ENCODE assay signal across 9 mouse cellular contexts in the genomic region with DNA sequence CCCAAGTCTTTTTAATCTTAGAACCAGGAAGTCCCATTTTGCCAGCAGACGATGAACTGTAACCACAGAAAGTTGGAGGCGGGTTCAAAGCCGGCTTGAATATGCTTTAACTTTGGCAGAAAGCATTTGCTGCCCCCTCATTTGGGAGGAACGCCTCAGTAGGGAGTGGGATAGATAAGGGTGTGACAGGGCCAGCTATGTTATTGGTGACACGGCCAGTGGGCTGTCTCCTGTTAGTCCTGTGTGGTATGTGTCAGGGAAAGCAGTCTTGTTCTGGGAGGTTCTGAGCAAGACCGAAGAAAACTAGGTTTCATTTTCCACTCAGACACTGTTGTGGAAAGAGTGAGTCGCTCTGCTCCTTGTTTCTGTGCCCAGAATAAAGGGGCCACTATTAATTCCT.
DNase-seq lines count a peak whose midpoint lies in the region; ATAC-seq lines count a peak whose summit lies in the region.
"Had no signal": no experiment of that assay in that cellular context is flagged by ENCODE, and none has a peak within 500 bp of the region (broad histone marks: within the 10 kb centered on the region; RNA-seq: fewer than 3 reads in every experiment).

No protein-coding gene starts in this region.

- no peaks in the 10 kb centered on the region for H3K27me3 ChIP-seq in heart, embryonic 12.5 days (replicated peaks)
- peaks cover 11% of the 10 kb centered on the region; the same call in 1 of the 2 replicates for H3K27me3 ChIP-seq in forebrain, embryonic 13.5 days
- H3K27me3 ChIP-seq: liver, embryonic 15.5 days had no signal

- peak; percentile 20 to 31 for DNase-seq in kidney, postnatal 4 days
- no peak for DNase-seq in kidney, postnatal 14 days
- DNase-seq in adrenal gland, postnatal 36 days, result peak; percentile 11 to 39
- DNase-seq in lung, postnatal 4 days, result peak; percentile 35 to 40
- DNase-seq in spleen, postnatal 10 days (ENCODE audit: low spot score in 2 of 2), result no peak

- no peaks in the 10 kb centered on the region for H3K36me3 ChIP-seq in heart, embryonic 12.5 days
- no peaks in the 10 kb centered on the region for H3K36me3 ChIP-seq in forebrain, embryonic 13.5 days (ENCODE audit: poor library complexity, severe bottlenecking)
- H3K36me3 ChIP-seq: liver, embryonic 15.5 days had no signal

- 22% methylated on average over 7 of the region's 7 CpGs for WGBS in heart, embryonic 12.5 days
- WGBS in forebrain, embryonic 13.5 days, result 58% methylated on average over 7 of the region's 7 CpGs

- no peak overlapping the region; the same call in 1 of the 2 replicates for H3K9ac ChIP-seq in heart, embryonic 12.5 days
- no peak overlapping the region for H3K9ac ChIP-seq in forebrain, embryonic 13.5 days
- H3K9ac ChIP-seq: liver, embryonic 15.5 days had no signal

- H3K27ac ChIP-seq in heart, embryonic 12.5 days (ENCODE audit: poor library complexity, severe bottlenecking), result peak overlapping the region; percentile 13; the same call in 1 of the 2 replicates
- no peak overlapping the region for H3K27ac ChIP-seq in forebrain, embryonic 13.5 days
- H3K27ac ChIP-seq: liver, embryonic 15.5 days had no signal

- ATAC-seq in heart, embryonic 12.5 days (ENCODE audit: insufficient number of reproducible peaks, low FRiP score), result no peak
- no peak for ATAC-seq in cerebellum, adult (ENCODE audit: insufficient number of reproducible peaks, low FRiP score, low TSS enrichment)
- ATAC-seq in forebrain, embryonic 13.5 days, result no peak

- H3K9me3 ChIP-seq in heart, embryonic 12.5 days (replicated peaks), result no peaks in the 10 kb centered on the region
- H3K9me3 ChIP-seq in forebrain, embryonic 13.5 days (replicated peaks), result no peaks in the 10 kb centered on the region
- H3K9me3 ChIP-seq: liver, embryonic 15.5 days had no signal

- 0 out of 2 replicates have a peak, but pooled peaks cover 3% of the 10 kb centered on the region for H3K4me1 ChIP-seq in heart, embryonic 12.5 days (replicated peaks)
- peaks cover 9% of the 10 kb centered on the region; the same call in 1 of the 2 replicates for H3K4me1 ChIP-seq in forebrain, embryonic 13.5 days
- H3K4me1 ChIP-seq: liver, embryonic 15.5 days had no signal

- peak overlapping the region; percentile 53 for H3K4me2 ChIP-seq in heart, embryonic 12.5 days
- H3K4me2 ChIP-seq in forebrain, embryonic 13.5 days, result no peak overlapping the region
- H3K4me2 ChIP-seq: liver, embryonic 15.5 days had no signal

- no peak overlapping the region for H3K4me3 ChIP-seq in heart, embryonic 12.5 days
- H3K4me3 ChIP-seq in forebrain, embryonic 13.5 days, result no peak overlapping the region
- H3K4me3 ChIP-seq: liver, embryonic 15.5 days had no signal

Comparison
In these comparisons a context has a peak if more than half of its experiments do, and no peak if none do; other contexts are left out.
1. DNase-seq: peak in kidney, postnatal 4 days (2 of 2), adrenal gland, postnatal 36 days (2 of 2) and lung, postnatal 4 days (2 of 2); none in kidney, postnatal 14 days (single experiment) and spleen, postnatal 10 days (0 of 2).